Mouse (Mus musculus): Measurements from ENCODE around the gene Rspry1. TPM values are rescaled to one million over a fixed set of nuclear protein-coding genes. Genes with fewer than 3 reads are reported as not detected.

Gene Rspry1
- polyA plus RNA-seq, 1 experiment from 2014 or later = 54.4 TPM

DNA sequence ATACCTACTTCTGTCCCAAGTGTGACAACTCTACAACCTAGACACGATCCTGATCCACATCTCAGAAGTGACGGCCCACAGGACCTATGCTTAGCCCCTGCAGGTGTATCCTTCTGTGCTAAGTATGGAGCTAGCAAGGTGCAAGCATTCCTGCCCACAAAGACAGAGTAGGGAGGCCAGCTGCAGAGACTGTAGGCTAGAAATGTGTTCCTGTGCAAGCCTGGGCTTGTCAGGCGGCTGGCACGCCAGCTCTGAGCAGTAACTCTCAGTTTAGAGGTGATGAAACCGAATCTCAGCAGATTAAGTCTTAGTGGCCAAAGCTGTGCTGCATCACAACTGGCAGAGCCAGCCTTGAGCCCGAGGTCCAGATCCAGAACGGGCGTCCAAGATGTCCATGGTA is 33.6 kb upstream of the Rspry1 start:
- WGBS = 93% methylated on average over 8 of the region's 8 CpGs
- Histone ChIP-seq H3K4me2 (ENCODE audit: low read length) (no peak overlapping the region), H3K27ac (replicated peaks; ENCODE audit: low read depth, low read length) (no peak overlapping the region), H3K9me3 (ENCODE audit: control insufficient read depth, low read length) (no peaks in the 10 kb centered on the region), H3K36me3 (ENCODE audit: control insufficient read depth, insufficient read depth, low read length) (peaks cover 6% of the 10 kb centered on the region; the same call in 1 of the 2 replicates), H3K27me3 (ENCODE audit: control insufficient read depth, insufficient read depth, low read length) (no peaks in the 10 kb centered on the region), H3K9ac (replicated peaks; ENCODE audit: low read length) (no peak overlapping the region), H3K4me3 (replicated peaks; ENCODE audit: low read depth, low read length) (no peak overlapping the region), H3K4me1 (ENCODE audit: control insufficient read depth, insufficient read depth, low read length) (peaks cover 33% of the 10 kb centered on the region)
- no peak for DNase-seq
- no peak for ATAC-seq (ENCODE audit: low FRiP score, low TSS enrichment)

DNA sequence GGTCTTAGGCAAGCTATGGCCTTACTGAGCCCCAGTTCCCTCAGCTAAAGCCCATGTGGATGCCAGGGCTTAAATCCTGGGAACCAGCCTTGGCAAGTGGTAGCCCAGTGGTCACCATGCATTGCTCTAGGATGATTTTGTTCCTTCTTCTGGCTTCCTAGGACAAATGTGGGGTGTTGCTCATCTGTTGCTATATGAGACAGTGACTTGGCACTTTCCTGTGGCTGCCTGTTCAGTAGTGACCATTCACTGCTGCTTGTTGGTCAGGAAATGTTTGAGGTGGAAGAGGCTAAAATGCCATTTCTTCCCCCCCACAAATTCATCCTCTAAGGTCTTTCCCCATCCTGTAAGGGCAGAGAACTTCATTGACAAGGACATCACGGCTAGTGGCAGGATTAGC is 32.3 kb upstream of the Rspry1 start:
- no peak overlapping the region for H3K4me2 ChIP-seq (ENCODE audit: low read length)
- H3K27ac ChIP-seq (replicated peaks; ENCODE audit: low read depth, low read length) = peak overlapping the region; percentile 20; the same call in 1 of the 2 replicates
- H3K4me1 ChIP-seq (ENCODE audit: control insufficient read depth, insufficient read depth, low read length) = peaks cover 33% of the 10 kb centered on the region
- no peak overlapping the region for H3K4me3 ChIP-seq (replicated peaks; ENCODE audit: low read depth, low read length)
- WGBS = 36% methylated on average over 1 of the region's 1 CpGs
- H3K36me3 ChIP-seq (ENCODE audit: control insufficient read depth, insufficient read depth, low read length) = peaks cover 18% of the 10 kb centered on the region
- H3K9ac ChIP-seq (replicated peaks; ENCODE audit: low read length) = no peak overlapping the region
- H3K9me3 ChIP-seq (ENCODE audit: control insufficient read depth, low read length) = no peaks in the 10 kb centered on the region
- ATAC-seq (ENCODE audit: low FRiP score, low TSS enrichment) (no peak), DNase-seq (no peak)
- H3K27me3 ChIP-seq (ENCODE audit: control insufficient read depth, insufficient read depth, low read length) = no peaks in the 10 kb centered on the region

DNA sequence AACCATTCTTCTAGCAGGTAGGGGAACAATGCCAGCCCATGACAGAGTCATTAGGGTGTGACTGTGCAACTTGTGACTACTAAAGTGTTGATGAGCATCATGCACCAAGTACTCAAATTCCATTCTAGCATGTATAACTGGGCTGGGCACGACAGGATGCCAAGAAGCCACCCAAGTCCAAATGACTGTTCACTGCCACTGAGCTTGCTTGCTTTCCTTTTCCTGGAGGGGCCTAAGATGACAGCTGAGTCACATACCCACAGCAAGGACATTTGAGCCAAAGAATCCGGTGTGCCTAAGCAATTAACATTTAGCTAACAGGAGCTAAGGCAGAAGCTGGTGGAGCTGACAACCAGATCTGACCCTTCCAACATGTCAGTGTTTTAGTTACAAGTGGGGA is 29.8 kb upstream of the Rspry1 start:
- H3K36me3 ChIP-seq (ENCODE audit: control insufficient read depth, insufficient read depth, low read length) = peaks cover 42% of the 10 kb centered on the region
- no peak overlapping the region for H3K27ac ChIP-seq (replicated peaks; ENCODE audit: low read depth, low read length)
- WGBS = 83% methylated on average over 2 of the region's 2 CpGs
- H3K4me2 ChIP-seq (ENCODE audit: low read length) = no peak overlapping the region
- no peaks in the 10 kb centered on the region for H3K27me3 ChIP-seq (ENCODE audit: control insufficient read depth, insufficient read depth, low read length)
- no peaks in the 10 kb centered on the region for H3K9me3 ChIP-seq (ENCODE audit: control insufficient read depth, low read length)
- peaks cover 17% of the 10 kb centered on the region for H3K4me1 ChIP-seq (ENCODE audit: control insufficient read depth, insufficient read depth, low read length)
- H3K9ac ChIP-seq (replicated peaks; ENCODE audit: low read length) = no peak overlapping the region
- no peak overlapping the region for H3K4me3 ChIP-seq (replicated peaks; ENCODE audit: low read depth, low read length)
- DNase-seq (no peak), ATAC-seq (ENCODE audit: low FRiP score, low TSS enrichment) (no peak)

DNA sequence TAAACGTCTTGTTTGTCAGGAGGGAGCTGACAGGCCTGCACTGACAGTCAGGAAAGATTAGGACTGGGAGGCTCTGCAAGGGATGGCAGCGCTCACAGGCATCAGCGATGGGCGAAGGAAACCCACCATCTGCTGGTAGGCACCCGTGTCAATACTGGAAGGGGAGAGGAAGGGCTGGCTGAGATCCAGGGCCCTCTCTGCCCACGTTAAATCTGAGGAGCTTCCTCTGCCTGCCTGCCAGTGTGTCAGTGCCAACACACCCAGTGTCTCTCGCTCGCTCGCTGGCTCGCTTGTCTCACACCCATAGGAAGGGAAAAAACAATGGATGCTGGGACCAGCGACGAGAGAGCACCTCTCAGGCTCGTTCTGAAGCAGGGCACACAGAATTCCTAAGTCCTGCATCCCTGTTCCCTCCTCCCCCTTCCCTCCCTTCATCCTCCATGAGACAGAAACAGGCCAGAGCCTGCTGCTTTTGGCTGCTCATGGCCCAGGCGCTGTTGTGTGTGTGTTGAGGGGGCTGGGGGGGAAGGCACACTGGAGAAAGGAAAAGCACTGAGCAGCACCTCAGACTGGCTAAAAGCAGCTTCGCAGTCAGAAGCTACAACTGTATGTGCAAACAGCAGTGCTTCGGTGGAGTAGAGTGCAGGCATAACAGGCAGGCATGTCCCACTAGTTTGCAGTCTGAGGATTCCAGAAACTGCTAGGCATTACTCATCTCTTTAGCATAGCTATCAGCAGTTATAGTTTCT is 27.4 kb upstream of the Rspry1 start:
- no peaks in the 10 kb centered on the region for H3K27me3 ChIP-seq (ENCODE audit: control insufficient read depth, insufficient read depth, low read length)
- H3K9ac ChIP-seq (replicated peaks; ENCODE audit: low read length) = no peak overlapping the region
- no peak overlapping the region for H3K4me2 ChIP-seq (ENCODE audit: low read length)
- ATAC-seq (ENCODE audit: low FRiP score, low TSS enrichment) (no peak; the same call in 1 of the 2 replicates), DNase-seq (peak; percentile 55)
- no peaks in the 10 kb centered on the region for H3K4me1 ChIP-seq (ENCODE audit: control insufficient read depth, insufficient read depth, low read length)
- peak overlapping the region; percentile 66 for H3K27ac ChIP-seq (replicated peaks; ENCODE audit: low read depth, low read length)
- H3K9me3 ChIP-seq (ENCODE audit: control insufficient read depth, low read length) = no peaks in the 10 kb centered on the region
- H3K36me3 ChIP-seq (ENCODE audit: control insufficient read depth, insufficient read depth, low read length) = peaks cover 67% of the 10 kb centered on the region
- no peak overlapping the region for H3K4me3 ChIP-seq (replicated peaks; ENCODE audit: low read depth, low read length)
- WGBS = 80% methylated on average over 15 of the region's 16 CpGs

DNA sequence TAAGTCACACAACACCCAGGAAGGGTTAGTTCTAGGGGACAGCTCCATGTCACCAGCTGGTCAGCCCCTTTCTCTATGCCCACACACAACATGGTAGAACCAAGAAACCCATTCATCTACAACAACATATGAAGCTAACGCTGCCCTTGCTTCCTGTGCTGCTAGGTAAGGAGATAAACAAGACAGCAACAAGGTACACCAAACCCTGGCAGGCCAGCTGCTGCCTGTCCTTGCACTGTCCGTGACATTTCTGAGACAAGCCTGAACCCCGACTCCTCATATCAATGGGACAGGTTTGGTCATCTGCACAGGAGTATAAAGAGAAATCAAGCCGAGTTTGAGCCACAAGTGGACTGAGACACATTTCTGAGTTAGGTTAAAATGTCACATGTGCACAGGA is 26.6 kb upstream of the Rspry1 start:
- no peaks in the 10 kb centered on the region for H3K4me1 ChIP-seq (ENCODE audit: control insufficient read depth, insufficient read depth, low read length)
- no peaks in the 10 kb centered on the region for H3K27me3 ChIP-seq (ENCODE audit: control insufficient read depth, insufficient read depth, low read length)
- no peak for ATAC-seq (ENCODE audit: low FRiP score, low TSS enrichment)
- H3K9ac ChIP-seq (replicated peaks; ENCODE audit: low read length) = no peak overlapping the region
- no peak for DNase-seq
- H3K36me3 ChIP-seq (ENCODE audit: control insufficient read depth, insufficient read depth, low read length) = peaks cover 73% of the 10 kb centered on the region
- H3K9me3 ChIP-seq (ENCODE audit: control insufficient read depth, low read length) = no peaks in the 10 kb centered on the region
- H3K27ac ChIP-seq (replicated peaks; ENCODE audit: low read depth, low read length) = no peak overlapping the region
- H3K4me2 ChIP-seq (ENCODE audit: low read length) = no peak overlapping the region
- no peak overlapping the region for H3K4me3 ChIP-seq (replicated peaks; ENCODE audit: low read depth, low read length)
- 98% methylated on average over 4 of the region's 4 CpGs for WGBS

DNA sequence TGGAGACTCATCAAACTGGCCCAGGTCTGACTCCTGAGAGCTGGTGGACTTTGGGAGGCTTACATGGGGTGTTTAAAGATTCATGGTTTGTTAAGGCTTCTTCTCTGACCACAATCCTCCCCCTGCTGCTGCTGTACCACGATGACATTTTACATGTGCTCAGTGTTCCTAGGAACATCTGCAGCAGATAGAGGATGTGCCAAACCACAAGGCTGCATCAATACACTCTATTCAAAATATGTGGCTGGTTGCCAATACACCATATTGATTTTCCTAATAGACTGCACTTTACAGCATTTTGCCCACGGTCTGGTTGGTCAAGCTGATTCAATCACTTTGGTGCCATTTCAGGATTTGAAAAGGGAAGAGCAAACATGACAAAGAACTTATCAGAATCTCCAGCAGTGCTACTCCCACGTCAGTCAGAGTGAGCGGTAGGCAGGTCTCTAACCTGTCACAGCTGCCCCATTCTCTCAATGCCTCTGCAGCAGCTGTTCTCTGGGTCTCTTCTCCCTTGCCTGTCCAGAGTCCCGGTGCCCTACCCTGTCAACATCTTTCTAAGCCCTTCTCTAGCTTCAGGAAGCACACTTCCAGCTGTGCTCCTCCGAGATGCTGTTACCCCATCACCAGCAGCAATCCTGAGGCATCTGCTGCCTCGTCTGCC is 19.8 kb upstream of the Rspry1 start:
- Histone ChIP-seq H3K9me3 (ENCODE audit: control insufficient read depth, low read length) (no peaks in the 10 kb centered on the region), H3K27me3 (ENCODE audit: control insufficient read depth, insufficient read depth, low read length) (no peaks in the 10 kb centered on the region), H3K27ac (replicated peaks; ENCODE audit: low read depth, low read length) (0 out of 2 replicates have a peak overlapping the region, but pooled peaks have one; percentile 26), H3K4me2 (ENCODE audit: low read length) (no peak overlapping the region), H3K9ac (replicated peaks; ENCODE audit: low read length) (no peak overlapping the region), H3K36me3 (ENCODE audit: control insufficient read depth, insufficient read depth, low read length) (peaks cover 90% of the 10 kb centered on the region), H3K4me3 (replicated peaks; ENCODE audit: low read depth, low read length) (no peak overlapping the region), H3K4me1 (ENCODE audit: control insufficient read depth, insufficient read depth, low read length) (no peaks in the 10 kb centered on the region)
- 88% methylated on average over 7 of the region's 7 CpGs for WGBS
- ATAC-seq (ENCODE audit: low FRiP score, low TSS enrichment) = no peak
- DNase-seq = peak; percentile 23

DNA sequence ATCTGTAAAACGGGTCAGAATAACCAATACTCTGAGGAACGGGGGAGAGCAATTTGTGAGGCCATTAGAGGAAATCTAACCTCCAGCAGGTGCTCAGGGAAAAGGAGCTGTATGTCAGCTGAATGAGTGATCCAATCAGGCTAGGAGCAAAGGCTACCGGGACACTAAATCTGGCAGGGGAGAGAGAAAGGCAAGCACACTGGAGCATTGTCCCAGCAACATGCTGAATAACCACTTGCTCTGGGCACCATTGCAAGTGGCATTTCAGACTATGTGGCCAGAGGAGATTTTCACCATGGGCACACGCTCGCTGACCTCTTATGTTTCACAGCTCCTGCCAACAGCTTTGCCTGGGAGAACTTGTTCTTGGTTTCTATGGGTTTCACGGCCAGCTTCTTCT is 19.2 kb upstream of the Rspry1 start:
- 0 out of 2 replicates have a peak overlapping the region, but pooled peaks have one; percentile 26 for H3K27ac ChIP-seq (replicated peaks; ENCODE audit: low read depth, low read length)
- peaks cover 90% of the 10 kb centered on the region for H3K36me3 ChIP-seq (ENCODE audit: control insufficient read depth, insufficient read depth, low read length)
- no peak for DNase-seq
- no peak overlapping the region for H3K4me3 ChIP-seq (replicated peaks; ENCODE audit: low read depth, low read length)
- H3K9ac ChIP-seq (replicated peaks; ENCODE audit: low read length) = no peak overlapping the region
- no peaks in the 10 kb centered on the region for H3K4me1 ChIP-seq (ENCODE audit: control insufficient read depth, insufficient read depth, low read length)
- ATAC-seq (ENCODE audit: low FRiP score, low TSS enrichment) = no peak
- no peaks in the 10 kb centered on the region for H3K27me3 ChIP-seq (ENCODE audit: control insufficient read depth, insufficient read depth, low read length)
- H3K4me2 ChIP-seq (ENCODE audit: low read length) = no peak overlapping the region
- no peaks in the 10 kb centered on the region for H3K9me3 ChIP-seq (ENCODE audit: control insufficient read depth, low read length)
- WGBS = 93% methylated on average over 6 of the region's 6 CpGs

DNA sequence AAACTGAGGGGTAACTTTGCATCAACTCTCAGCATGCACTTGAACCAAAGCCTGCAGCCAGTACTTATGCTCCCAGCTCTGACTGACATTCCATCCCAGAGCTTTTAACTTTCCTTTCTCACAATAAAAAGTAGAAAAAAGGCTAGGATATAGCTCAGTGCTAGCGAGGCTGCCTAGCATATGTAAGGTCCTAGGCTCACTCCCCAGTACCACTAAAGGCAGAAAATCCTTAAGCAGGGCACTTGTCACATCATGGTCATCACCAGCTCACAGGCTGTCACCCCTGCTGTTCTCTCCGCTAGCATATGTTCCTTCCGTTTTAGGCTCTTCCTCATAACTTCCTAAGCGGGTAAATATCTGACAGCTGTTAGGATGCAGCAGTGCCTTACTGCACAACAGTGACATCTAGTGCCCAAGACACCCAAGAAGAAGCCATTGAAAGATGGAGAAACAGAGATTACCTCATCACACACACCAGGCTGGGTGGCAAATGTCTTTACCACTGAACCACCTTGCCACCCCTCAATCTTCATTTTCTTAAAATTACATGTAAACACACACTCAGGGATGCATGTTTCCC is 17.4 kb upstream of the Rspry1 start:
- WGBS = 32% methylated on average over 4 of the region's 4 CpGs
- ATAC-seq (ENCODE audit: low FRiP score, low TSS enrichment) (no peak), DNase-seq (peak; percentile 83)
- Histone ChIP-seq H3K27ac (replicated peaks; ENCODE audit: low read depth, low read length) (no peak overlapping the region), H3K4me2 (ENCODE audit: low read length) (no peak overlapping the region), H3K4me3 (replicated peaks; ENCODE audit: low read depth, low read length) (no peak overlapping the region), H3K9ac (replicated peaks; ENCODE audit: low read length) (no peak overlapping the region), H3K4me1 (ENCODE audit: control insufficient read depth, insufficient read depth, low read length) (no peaks in the 10 kb centered on the region), H3K27me3 (ENCODE audit: control insufficient read depth, insufficient read depth, low read length) (no peaks in the 10 kb centered on the region), H3K9me3 (ENCODE audit: control insufficient read depth, low read length) (no peaks in the 10 kb centered on the region), H3K36me3 (ENCODE audit: control insufficient read depth, insufficient read depth, low read length) (peaks cover 82% of the 10 kb centered on the region)
